Mouse (Mus musculus) c-Kit-negative CD71-positive TER-119-positive erythroid progenitor cells, embryonic 14.5 days (primary cell): ENCODE measurements around the gene Pigf.

Experiments
- DNase-seq: peaks from one replicate; pipeline ENCODE4 v3.0.0-alpha.2; 2013; ENCODE audit warnings: low read depth, low spot score

The Pigf gene

DNA sequence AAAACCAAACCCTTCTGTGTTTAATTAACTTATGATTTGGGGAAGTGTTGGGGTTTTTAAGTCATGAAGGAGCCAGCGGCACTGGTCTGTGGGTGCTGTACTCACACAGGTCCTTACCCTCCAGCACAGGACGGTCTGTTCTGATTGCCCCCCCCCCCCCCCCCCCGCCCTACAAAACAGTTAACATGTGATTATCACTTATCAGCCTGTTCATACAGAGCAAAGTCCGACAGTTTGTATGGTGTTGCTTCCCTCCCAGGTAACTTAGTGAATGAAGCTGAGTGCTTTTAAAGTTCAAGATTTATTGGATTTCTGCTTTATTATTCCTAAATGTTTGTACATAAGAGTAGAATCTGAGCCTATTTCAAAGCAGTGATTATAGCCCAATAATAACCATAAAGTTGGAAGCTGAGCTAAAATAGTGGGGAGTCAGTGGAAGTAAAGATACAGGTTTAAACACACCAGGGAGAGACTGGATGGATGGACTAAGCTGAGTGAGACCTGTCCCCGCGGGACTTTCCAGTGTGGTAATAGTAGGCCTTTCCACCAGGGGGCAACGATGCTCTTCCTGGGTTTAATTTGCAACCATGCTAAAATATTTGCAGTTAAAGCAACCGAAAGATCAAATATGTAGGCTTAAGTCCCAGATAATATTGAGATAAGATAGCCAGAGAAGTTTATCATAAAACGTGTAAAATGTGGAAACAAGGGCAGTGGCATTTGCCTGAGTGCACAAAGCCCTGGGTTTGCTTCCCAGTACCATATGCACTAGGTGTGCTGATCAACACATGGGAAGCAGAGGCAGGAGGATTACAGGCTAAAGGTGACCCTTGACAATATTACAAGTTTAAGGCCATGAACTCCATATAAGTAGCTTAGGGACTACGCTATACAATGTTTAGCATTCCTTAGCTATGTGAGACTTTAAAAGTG lies 11.2 kb upstream of the Pigf start:
- DNase-seq: no peak

- DNase-seq: no peak
Measured at GRCm38 (mm10) chr17:87024491-87025242, 539 bp downstream of the Pigf start.

DNA sequence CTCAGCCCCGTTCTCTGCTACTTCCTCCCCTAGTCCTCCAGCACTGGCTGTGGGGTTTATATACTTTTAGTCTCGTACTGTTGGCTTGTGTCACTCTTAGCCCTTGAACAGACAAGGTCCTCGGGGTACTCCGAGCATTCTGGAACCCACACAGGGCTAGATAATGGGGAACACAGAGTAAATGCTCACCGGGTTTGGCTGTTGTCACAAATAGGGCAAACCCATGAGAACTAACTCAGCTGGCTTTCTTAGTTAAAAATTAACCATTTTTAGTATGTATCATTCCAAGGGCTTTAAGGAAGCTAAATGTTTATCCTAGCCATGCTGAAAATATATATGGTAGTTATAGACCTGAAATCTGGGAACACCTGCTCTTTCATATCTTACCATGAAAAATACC lies 5.5 kb downstream of the Pigf start:
- DNase-seq: no peak

DNA sequence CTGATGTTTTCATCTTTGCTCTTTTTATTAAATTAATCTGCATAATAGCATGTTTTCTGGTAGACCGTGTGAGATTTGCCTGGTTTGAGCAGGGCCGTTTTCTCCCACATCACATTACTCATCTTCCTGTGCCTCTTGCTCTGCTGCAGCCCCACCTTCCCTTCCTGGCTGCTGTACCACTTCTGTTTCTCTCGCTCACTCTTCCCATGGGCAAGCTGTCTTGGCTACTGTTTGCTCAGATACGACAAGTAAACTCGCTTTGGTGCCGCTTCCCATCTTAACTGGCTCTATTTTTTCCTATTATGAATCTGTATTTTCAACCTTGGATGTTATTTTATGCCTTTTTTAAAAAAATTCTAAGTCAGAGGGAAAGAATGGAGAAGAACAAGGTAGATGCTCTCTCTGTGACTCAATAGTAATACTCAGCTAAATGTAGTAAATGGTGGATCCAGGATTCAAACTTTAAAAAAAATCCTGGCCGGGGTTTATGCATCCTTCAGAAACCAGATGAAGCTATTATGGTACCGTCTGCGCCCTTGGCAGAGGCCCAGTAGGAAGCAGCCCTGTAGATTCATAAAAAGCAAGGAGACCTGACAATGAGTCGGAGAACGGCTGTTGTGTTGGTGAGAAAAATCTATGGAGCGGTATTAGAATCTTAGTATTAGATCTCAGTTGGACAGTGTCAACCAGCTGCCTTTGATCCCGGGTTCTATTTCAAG lies 13.7 kb downstream of the Pigf start:
- DNase-seq: no peak

GRCm38 (mm10) chr17:87008950-87009349 lies 16.3 kb downstream of the Pigf start:
- no peak for DNase-seq

- DNase-seq: no peak
Measured at GRCm38 (mm10) chr17:86997323-86997722, 27.9 kb downstream of the Pigf start.

DNA sequence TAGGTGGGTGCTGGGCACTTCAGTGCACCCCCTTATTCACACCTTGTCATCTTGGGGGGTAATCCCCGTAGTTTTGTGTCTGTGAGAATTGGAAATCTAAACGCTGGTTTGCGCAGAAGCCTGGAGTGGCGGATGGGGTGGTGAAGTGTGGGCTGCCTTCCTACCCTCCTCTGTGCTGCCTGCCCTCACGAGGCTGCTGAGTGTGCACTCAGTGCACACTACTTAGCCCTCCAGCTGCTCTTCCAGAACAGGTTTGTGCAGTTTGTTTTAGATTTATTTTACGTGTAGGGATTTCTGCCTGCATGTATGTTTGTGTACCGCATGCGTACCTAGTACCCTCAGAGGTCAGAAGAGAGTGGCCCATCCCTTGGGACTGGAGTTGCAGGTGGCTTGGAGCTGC lies 33.9 kb downstream of the Pigf start:
- DNase-seq: no peak

DNA sequence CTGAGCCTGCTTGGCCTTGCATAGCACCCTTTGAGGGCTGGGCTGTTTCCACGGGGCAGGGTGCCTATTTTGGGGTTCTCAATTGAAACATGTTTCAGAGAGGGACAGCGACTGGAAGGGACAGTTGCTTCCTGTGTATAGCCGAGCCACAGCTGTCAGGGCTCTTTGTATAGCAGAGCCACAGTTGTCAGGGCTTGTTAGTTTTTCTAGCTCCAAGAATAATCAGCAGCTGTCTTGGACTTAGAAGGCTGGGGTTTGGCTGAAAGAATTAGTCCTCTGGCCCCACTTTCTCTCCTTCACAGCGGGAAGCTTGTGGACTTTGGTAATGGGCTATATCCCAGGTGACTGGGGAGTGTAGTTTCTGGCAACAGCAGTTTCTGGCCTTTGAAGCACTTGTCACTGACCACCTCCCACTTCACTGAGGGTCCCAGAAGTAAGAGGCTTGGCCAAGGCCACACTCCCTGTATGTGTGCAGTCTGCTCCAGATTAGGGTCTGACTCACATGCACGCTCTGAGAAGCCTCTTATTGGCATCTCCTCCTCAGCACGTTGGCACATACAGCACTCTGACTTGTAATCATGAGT lies 36.5 kb downstream of the Pigf start:
- DNase-seq: no peak

GRCm38 (mm10) chr17:86988161-86988560 lies 37.0 kb downstream of the Pigf start:
- DNase-seq: no peak

- no peak for DNase-seq
Measured at GRCm38 (mm10) chr17:86986449-86987138, 38.6 kb downstream of the Pigf start.

DNA sequence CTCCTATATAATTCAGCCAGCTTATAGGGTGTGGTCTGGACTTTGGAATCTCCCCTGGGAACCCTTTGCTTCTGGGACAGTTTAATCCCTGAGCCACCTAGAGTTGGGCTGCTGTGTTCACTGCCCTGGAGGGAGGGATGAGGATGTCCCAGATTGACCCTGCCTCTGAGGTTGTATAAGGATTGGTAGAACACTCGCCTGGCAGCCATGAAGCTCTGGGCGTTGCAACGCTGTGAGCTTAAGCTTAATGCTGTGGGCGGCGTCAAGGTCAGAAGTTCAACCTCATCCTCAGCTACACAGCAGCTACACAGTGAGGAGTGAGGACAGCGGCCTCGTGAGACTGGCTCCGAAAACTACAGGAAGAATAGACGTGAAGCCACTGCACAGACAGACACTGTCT lies 42.7 kb downstream of the Pigf start:
- no peak for DNase-seq

- no peak for DNase-seq
Measured at GRCm38 (mm10) chr17:86981701-86982100, 43.5 kb downstream of the Pigf start.

- no peak for DNase-seq
Measured at GRCm38 (mm10) chr17:86981205-86981604, 44.0 kb downstream of the Pigf start.

GRCm38 (mm10) chr17:86978496-86978895 lies 46.7 kb downstream of the Pigf start:
- DNase-seq: no peak

GRCm38 (mm10) chr17:86976387-86976786 lies 48.8 kb downstream of the Pigf start:
- no peak for DNase-seq

GRCm38 (mm10) chr17:86973097-86973496 lies 52.1 kb downstream of the Pigf start:
- DNase-seq: no peak

- no peak for DNase-seq
Measured at GRCm38 (mm10) chr17:86971860-86972259, 53.3 kb downstream of the Pigf start.

- DNase-seq: no peak
Measured at GRCm38 (mm10) chr17:86971036-86971435, 54.2 kb downstream of the Pigf start.

- no peak for DNase-seq
Measured at GRCm38 (mm10) chr17:86970026-86970750, 55.0 kb downstream of the Pigf start.

- DNase-seq: no peak
Measured at GRCm38 (mm10) chr17:86969582-86969981, 55.6 kb downstream of the Pigf start.
